Comparison of ENCODE assay signal across 13 mouse cellular contexts in the genomic region with DNA sequence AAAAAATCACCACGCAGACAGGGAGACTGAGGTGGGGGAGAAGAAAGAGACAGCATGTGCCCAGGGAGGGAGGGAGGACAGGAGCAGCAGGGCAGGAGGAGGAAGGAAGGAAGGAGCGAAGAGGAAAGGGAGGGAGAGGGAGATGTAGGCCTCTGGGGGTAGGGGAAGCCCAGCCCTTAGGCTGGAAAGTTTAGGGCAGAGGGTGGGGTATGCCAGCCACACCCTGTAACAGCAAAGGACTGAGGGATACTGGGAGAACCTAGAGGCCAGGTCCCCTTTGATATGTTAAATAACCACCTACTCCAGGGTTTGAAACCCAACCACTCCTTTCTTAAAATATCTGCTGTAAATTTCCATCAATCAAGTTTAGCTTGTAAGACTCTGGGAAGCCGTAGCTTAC.
"Had no signal": no experiment of that assay in that cellular context is flagged by ENCODE, and none has a peak within 500 bp of the region (broad histone marks: within the 10 kb centered on the region; RNA-seq: fewer than 3 reads in every experiment).

No protein-coding gene starts in this region.

- ATAC-seq: liver, embryonic 12.5 days had no signal

- H3K27me3 ChIP-seq: limb, embryonic 15.5 days; liver, embryonic 12.5 days; midbrain, embryonic 12.5 days had no signal

- DNase-seq: kidney, adult 8-10 months; kidney, postnatal 4 days; left cerebral cortex, postnatal 4 days; lung, embryonic 14.5 days; lung, postnatal 14 days; right cerebral cortex, adult 18-20 months; right cerebral cortex, postnatal 25 days; thymus, postnatal 36 days had no signal

- H3K9ac ChIP-seq: limb, embryonic 15.5 days; liver, embryonic 12.5 days; lung, embryonic 14.5 days; midbrain, embryonic 12.5 days had no signal

- H3K4me1 ChIP-seq: liver, embryonic 12.5 days; midbrain, embryonic 12.5 days had no signal

- H3K9me3 ChIP-seq: limb, embryonic 15.5 days; liver, embryonic 12.5 days; midbrain, embryonic 12.5 days had no signal

- H3K27ac ChIP-seq: kidney, postnatal 0 days; limb, embryonic 15.5 days; liver, embryonic 12.5 days; macrophage; midbrain, embryonic 12.5 days had no signal

- H3K36me3 ChIP-seq: limb, embryonic 15.5 days; liver, embryonic 12.5 days; midbrain, embryonic 12.5 days had no signal

- H3K4me3 ChIP-seq: limb, embryonic 15.5 days; liver, embryonic 12.5 days; midbrain, embryonic 12.5 days had no signal

- H3K4me2 ChIP-seq: limb, embryonic 15.5 days; liver, embryonic 12.5 days; lung, embryonic 14.5 days; midbrain, embryonic 12.5 days had no signal
